Mouse (Mus musculus) embryo, embryonic 10.5 days (tissue): ENCODE results near the gene Slc20a1.

Experiments
- DNase-seq: peaks from one replicate; pipeline ENCODE4 v3.0.0-alpha.2; 2015; ENCODE audit warnings: low spot score

Gene Slc20a1

DNA sequence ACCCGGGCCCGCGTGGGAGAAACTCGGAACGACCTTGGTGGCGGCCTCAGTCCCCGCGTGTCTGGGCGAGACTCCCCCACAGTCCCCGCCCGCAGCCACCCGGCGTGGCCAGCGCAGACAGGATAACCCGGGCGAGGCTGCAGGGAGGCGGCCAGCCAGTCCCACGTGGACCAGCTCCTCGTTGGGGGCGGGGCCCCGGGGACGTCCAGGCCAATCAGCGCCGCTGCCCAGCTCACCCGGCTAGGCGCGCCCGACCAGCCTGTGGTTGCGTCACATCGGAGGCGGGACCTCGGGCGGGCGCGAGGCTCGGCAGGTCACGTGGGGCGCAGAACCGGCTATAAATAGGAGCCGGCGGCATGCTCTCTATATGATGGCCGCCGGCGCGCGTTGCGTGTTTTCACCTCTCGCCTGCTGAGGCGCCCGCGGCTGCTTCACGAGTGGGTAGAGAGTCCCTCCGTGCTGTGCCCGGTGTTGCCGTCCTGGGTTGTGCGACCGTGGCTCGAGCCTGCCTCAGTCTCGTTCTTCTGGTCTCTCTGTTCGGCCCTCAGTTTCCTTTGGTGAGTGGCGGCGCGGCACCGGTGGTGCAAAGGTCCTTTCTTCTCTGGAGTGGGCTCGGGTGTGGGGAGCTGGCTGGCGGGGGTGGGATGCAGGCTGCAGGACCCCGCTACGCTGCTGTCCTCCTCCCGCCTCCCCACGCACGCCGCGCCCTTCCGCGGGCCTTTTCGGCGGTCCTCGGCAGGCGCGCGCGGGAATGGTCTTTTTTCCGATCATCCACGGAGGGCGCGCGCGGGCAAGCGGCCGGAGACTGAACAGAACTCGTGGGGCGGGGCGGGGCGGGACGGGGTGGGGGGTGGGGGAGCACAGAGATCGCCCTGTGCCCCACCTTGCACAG lies at the start of gene Slc20a1:
TSS of gene Slc20a1 (plus strand) at position 329 of the 892 bp plus-strand sequence.
- DNase-seq, result peak; percentile 98

DNA sequence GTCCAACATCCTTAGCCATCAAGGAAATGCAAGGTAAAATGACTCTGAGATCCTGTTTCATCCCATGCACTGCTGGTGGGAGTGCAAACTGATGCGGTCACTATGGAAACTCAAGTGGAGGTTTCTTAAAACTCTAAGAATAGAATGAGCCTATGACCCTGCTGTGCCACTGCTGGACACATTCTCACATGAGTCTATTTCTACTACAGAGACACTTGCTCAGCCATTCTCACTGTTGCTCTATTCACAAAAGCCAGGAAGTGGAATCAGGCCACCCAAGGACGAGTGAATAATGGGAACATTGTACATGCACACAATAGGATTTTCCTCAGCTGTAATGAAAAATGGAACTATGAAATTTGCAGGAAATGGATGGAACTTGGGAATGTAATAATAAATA lies 49.7 kb upstream of the Slc20a1 start:
- peak; percentile 43 for DNase-seq

DNA sequence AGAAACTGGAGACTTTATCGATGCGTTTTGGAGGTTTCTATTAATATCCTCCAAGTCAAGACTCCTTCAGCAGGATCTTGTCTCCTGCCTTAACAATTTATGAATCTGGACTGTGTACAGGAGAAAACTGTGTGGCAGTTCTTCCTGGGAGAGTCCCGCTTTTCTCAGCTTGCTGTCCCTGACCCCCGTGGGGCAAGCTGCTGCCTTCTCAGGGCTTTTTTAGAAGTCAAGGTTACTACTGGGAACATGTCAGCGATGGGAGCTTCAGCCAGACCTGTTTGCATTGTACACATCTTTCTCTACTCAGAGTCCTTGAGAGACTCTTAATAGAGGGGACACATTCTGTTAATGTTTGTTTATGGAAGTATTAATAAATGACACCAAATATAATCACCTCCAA lies 48.2 kb upstream of the Slc20a1 start:
- DNase-seq, result no peak

DNA sequence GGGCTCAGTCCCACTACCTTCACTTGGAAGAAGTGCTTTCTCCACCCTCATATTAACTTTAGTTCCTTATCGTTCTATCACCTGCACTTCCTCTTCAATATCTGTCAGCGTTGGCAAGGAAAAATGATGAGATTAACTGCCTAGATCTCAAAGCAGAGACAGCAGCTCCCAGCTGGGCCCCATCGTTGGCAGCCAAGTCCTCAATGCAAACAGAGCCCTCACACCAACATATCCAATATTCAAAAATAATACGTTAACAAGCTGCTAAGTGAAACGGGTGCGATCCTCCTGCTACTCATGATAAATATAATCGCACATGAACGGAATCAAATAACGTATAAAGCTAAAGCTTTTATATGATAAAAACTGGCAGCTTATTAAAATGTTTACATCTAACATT lies 47.5 kb upstream of the Slc20a1 start:
- DNase-seq, result no peak

DNA sequence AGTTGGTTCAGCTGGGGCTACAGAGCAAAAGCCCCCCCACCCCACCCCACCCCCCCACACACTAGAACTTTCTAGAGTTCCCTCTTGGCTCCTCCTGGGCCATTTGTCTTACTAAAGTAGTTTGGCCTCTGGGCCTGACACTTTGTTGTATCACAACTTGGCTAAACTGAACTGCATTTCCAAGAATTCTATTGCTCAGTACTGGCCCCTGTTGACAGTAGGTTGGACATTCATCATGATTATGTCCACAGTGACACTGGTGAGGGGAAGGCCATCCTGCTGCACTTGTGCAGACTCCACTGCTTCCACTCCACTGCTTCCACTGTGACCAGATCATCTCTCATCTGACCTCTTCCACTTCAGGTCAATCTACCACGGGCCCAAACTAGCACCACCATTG lies 45.8 kb upstream of the Slc20a1 start:
- DNase-seq, result no peak

DNA sequence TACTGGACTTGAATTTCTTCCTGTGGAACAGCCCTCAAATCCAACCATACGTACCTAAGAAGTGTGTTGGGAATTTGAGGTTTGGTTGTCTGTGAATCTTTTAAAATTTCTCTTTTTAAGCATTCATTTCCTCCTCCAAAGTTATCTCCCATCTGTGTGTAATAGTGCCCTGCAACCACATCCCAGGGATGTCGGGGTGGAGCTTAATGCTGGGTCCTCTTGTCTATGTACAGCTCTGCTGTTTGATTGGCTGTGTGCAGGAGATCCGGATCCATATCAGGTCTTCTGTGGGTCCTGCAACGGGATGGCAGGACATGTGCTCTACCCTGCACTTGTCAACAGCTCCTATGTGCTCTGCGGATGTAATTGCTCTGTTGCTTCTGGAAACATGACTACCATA lies 33.7 kb upstream of the Slc20a1 start:
- DNase-seq, result no peak

DNA sequence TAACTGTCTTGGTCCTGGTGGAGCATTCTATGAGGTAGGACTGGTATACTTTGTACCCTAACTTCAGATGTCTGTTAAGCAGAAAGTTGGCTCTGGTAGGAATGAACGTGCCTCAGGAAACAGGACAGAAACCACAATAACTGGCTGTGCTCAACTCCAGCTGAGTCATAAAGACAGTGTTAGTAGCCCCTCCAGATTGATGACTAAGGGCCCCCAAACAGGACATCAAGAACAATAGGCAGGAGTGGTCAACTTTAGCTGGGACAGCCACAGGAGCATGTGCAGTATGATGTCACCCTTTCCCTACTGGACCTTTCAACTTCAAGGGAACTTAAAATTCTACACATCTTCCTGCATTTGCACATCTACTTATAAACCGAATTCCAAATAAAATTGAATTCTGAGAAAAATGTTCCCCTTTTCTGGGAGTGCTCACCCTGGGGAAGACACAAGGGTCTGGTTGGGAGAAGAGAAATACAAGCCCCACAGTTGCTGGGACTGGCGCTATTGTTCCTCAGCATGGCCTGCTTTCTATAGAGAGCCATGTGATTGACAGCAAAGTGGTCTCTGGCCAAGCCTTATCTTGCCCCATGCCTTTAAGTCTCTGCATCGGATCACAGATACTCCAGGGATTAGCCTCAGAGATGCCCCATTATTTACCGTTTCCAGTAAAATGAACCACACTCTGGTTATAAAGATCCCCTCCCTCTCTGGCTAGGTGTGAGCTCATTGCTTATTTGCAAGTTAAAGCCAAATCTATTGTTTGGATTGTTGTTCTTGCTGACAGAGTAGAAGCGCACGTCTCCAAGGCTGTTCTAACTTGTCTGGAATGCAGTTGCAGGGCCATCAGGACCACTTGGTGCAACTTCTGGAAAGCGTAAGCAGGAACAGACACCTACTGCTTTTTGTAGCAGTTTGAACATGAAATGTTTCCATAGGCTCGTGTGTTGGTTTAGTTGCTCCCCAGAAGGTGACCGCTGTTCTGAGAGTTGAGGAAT lies 31.8 kb upstream of the Slc20a1 start:
- no peak for DNase-seq

DNA sequence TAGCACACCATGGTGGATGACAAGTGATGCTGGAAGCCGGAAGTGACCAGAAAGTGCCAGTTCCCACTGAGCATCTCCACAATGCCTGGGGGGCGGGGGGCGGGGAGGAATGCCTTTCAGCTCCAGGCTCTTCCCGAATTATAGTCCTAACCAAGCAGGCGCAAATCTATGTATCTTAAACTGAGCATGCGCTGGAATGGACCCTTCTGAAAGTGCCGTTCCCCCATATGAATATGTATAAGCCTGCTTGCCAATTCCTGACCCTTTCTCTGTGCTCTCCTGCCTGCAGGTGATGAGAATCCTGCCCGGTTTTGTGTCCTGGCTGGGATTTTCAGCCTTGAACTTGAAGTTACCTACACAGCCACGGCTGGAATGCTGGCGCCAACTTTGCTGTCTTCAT lies 25.2 kb upstream of the Slc20a1 start:
- no peak for DNase-seq

DNA sequence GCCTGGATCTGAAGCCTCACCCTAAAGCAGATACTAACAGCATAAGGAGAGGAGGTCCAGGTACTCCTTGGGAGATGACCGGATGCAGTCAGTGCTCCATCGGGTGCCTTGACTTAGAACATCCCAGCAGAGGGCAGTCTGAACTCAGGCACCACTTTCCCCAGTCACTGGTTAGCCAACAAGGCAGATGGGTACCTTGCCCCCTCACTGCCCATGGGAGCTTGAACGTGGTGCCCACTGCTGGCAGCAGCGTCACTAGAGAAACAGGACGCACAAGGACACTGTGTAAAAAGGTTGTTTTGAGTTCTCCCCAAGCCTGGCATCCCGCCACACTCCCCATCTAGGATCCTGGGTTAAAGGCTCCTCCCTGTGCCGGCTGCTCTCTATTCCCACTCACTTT lies 24.1 kb upstream of the Slc20a1 start:
- DNase-seq, result peak; percentile 64

DNA sequence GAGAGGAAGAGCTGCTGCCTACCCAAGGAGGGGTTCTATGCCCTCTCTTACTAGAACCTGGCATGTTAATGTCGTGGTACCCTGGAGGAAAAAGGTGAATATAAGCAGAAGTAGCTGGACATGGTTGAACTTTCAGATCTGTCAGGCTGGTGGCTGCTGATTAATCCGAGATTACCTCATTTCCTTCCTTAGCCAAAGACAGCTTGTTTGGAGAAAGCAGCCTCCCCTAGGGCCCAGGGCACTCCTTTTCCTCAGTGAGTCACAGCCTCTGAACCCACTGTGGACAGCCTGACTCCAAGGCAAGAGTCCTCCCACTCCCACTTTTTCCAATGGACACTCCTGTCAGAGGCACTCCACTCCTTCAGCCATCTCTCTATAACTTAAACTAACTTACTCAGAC lies 22.9 kb upstream of the Slc20a1 start:
- no peak for DNase-seq

DNA sequence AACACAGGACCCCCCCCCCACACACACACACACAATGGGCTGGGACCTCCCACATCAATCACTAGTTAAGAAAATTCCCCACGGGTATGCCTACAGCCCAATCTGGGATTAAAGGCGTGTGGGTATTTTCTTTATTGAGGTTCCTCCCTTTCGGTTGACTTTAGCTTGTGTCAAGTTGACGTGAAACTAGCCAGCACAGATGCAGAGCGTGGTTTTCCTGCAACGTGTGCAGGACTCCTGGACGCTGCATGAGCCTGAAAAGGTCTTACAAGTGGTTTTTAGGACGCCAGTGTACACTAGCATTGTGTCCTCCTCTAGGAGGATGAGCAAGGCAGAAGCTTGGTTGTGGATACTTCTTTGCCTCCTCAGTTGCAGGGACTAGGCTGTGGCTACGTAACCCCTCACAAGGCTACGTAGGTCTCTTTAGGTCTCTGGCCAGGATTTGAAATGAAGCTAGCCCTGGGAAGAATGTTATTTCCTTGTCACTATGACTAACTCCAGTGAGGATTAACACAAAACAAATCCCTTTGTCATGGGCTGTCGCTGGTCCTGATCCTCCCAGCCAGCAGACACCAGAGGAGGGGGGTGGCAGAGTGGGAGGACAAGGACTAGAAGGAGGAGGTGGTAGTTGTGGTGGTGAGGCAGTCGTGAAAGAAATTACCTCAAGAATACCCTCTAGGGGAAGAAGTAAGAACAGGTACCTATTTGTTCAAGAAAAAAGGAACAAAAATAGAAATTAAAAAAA lies 21.7 kb upstream of the Slc20a1 start:
- DNase-seq, result no peak

DNA sequence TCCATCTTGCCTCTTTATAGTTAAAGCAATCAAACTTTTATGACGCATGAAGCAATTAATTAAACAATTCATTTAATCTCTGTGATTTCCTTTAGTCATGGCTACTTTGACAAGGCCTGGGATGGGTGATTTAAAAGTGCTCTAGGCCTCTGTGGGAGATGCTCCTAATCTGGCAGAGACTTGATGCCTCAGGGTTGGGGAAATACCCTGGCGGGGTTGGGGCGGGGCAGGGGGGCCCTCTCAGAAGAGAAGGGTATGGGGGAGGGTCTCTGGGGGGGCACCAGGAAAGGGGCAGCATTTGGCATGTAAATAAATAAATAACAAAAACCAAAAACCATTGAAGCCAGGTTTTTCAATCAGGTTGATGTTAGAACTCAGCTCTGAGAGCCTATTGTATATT lies 20.9 kb upstream of the Slc20a1 start:
- no peak for DNase-seq

DNA sequence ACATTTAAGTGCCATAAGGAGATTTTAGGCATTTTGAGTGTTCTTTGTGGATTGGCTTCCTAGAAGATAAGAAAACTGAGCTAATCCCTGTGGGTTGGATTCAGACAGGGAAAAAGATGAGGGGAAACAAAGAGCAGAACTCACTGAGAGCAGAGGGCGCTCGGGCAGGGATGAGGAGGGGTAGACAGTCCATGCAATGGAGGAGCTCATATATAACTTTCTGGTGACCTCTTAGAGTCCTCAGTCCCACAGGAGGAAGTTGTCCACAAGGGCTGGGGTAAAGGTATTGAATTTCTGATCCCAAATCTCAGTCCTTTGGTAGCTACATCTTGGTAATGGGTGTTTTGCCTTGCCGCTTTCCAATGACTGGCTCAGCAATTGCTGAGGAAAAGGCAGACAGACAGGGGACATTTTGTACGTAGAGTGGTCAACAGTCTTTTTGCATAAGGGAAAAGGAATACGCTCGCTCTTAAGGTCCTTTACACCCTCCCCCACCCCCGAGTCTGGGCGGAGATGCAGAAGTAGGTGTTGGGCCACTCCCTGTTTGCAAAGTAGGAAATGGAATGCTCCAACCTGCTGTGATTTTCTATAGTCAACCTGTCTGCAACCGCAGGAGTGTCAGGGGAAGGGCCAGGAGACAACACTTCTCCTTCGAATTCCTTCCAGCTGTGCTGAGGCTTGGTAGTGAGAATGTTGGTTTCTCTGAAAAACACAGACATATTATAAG lies 20.2 kb upstream of the Slc20a1 start:
- DNase-seq, result no peak

DNA sequence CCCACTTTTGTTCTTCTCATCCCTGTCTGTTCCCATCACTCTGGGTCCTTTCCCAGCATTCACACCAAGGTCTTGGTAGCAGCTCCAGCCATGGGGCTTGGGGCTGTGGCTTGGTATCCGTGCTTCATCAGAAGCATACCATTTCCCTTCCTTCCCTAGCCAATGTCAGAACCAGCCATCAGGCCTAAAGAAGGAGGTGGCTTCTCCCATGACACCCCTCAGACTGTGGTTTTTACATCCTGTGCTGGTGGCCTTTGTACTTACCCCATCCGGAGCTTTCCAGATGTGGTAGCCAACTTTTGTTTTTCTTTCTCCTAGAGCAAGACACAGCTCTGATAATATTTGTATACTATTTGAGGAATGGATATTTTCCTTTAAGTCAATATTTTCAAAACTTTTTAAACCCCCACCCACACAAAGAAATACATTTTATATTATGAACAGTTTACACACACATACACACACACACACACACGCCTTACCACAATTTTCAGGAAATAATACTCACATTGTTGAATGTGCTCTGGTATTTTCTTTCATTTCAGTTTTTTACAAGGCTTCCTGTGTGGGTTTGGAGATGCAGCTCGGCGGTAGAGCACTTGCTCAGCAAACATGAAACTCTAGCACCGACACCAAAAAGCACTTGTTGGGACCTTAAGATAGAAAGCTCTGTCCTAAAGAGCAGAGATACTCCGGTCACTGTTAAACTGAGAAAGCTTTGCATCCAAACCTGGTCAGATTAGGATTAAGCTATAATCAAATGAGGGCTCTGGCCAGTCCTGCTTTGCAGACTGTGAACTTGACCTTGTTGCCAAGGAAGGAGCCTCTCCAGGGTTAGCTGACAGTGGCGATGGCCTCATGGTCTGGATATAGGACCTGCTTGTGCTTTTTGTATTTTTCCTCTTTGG lies 18.4 kb upstream of the Slc20a1 start:
- DNase-seq, result no peak

DNA sequence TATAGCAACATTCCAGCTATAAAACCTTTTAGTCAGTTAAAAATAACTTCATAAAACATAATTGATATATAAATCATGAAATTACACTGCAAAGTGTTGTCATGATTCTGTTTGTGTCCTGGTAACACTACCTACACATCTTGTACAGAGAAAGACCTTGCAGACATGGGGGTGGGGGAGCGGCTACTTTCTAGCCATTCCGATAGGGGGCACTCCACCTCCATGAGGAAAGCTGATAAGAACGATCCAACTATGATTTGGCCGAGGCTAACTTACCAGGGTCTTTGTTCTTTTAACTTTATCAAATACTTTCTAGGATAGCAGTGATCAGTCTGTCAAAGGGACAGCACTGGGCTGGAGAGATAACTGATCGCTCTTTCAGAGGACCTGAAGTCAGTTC lies 17.1 kb upstream of the Slc20a1 start:
- DNase-seq, result no peak

DNA sequence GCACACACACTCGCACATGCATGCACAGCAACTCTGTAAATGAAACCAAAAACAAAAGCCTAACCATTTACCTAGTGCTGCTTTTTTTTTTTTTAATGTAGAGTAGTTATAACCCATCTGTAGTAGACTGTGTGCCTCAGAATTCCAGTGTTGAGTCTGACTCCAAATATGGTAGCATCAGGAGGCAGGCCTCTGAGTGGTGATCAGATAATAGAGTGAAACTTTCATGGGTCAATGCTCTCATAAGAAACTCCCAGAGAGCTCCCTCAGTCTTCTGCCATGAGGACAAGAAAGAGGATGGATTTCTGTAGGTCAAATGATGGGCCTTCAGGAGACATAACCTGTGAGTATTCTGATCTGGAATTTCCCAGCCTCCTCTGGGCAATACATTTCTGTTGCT lies 16.2 kb upstream of the Slc20a1 start:
- no peak for DNase-seq

DNA sequence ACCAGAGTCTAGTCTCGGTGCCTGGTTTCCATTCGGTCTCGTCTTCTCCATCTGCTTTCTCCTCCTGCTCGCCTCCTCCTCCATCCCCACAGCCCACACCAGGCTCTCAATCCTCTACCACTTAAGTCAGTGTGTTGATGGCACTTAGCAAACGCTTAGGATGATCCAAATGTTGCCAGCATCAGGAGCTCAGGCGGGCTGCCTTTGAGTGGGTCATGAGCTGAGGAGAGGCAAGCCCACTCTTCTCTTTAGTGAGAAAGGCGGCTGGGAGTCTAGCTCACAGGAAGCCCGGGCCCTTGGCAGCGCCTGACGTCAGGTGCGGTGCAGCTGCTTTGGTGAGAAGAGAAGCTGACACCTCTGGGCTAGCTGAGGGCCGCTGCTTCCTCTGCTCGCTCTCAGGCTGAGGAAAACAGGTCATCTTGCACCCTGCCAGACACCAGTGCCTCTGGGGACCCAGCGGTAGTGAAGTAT lies 15.0 kb upstream of the Slc20a1 start:
- no peak for DNase-seq

DNA sequence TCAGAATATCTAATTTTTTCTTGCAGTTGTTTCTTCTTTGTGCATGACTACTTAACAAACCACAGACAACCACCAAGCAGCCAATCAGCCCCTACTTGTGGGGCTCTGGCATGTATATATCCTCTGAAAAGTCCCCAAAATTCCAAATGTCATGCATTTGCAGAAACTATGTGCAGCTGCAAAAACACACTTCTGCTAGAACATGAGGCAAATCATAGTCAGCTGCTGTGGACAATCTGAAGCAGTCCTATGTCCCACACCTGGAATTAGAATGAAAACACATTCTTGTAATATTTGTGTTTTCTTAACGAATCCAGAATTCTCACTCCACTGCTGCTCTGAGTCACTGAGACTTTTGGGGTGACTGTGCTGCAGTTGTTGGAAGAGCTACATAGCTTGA lies 13.7 kb upstream of the Slc20a1 start:
- DNase-seq, result no peak

DNA sequence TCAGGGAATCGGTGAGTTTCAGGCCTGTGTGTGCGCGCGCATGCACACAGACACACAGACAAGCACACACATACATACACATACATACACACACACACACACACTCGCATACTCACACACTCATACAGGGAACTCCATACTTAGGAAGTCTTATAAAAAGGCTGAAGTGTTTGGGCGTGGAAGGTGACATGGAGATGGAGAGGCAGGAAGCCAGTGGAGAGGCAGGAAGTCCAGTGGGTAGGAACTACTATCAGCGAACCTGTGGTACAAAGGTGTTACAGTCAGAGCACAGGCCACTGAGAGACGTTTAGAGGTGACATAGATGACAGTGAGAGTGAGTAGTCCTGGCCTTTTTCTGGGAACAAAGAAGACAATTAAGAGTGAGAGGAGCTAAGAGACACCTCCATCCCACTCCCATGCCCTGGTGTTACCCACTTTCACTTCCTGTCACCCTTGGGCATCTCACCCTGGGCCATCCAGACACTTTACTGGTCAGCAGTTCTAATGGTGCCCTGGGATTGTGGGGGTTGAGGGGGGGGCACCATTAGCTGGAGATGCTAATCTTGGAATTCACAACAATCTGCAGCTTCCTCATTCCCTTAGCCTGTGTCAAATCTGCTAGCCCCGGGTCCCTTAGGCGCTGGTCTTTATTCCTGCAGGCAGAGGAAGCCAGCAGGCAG lies 12.8 kb upstream of the Slc20a1 start:
- no peak for DNase-seq
